ENCODE assay signal across 8 mouse cellular contexts in genomic region chr4:100187563-100188200, GRCm38 (mm10).
A peak's percentile ranks its signal among the peaks of the same experiment; 100 is the strongest.
DNase-seq lines count a peak whose midpoint lies in the region; ATAC-seq and TF ChIP-seq lines count a peak whose summit lies in the region.

No protein-coding gene starts in this region.

- no peak for TF ChIP-seq EP300 in heart, adult 2 months (IDR thresholded peaks at IDR 0.05; ENCODE audit: insufficient read depth, low read depth, low read length)

- H3K27me3 ChIP-seq in heart, adult 2 months (ENCODE audit: control insufficient read depth, insufficient read depth, low read length): no peaks in the 10 kb centered on the region
- no peaks in the 10 kb centered on the region for H3K27me3 ChIP-seq in kidney, adult 2 months (replicated peaks; ENCODE audit: control insufficient read depth, insufficient read depth, low read length)

- peak; percentile 48 to 63 for DNase-seq in heart, adult 2 months
- DNase-seq in heart, adult 11 months: no peak
- DNase-seq in ovary, postnatal 36 days (ENCODE audit: low spot score): peak; percentile 12
- no peak for DNase-seq in ovary, postnatal 14 days (ENCODE audit: low spot score)
- DNase-seq in kidney, adult 2 months: peak; percentile 28
- DNase-seq in layer of hippocampus, adult 2 months (ENCODE audit: low spot score in 2 of 2): no peak
- DNase-seq in layer of hippocampus, postnatal 25 days (ENCODE audit: extremely low spot score in 1 of 2, low spot score in 1 of 2): no peak

- no peak overlapping the region for H3K9ac ChIP-seq in heart, adult 2 months (ENCODE audit: low read depth, low read length)

- no peaks in the 10 kb centered on the region for H3K36me3 ChIP-seq in heart, adult 2 months (ENCODE audit: control insufficient read depth, insufficient read depth, low read length)
- no peaks in the 10 kb centered on the region for H3K36me3 ChIP-seq in kidney, adult 2 months (ENCODE audit: control insufficient read depth, insufficient read depth, low read length)

- peaks cover 1% of the 10 kb centered on the region; the same call in 1 of the 2 replicates for H3K79me2 ChIP-seq in heart, adult 2 months (replicated peaks; ENCODE audit: control insufficient read depth, insufficient read depth, low read length)

- 26% methylated on average over 6 of the region's 6 CpGs for WGBS in heart, adult 2 months
- 47% methylated on average over 6 of the region's 6 CpGs for WGBS in kidney, adult 2 months

- peaks cover 5% of the 10 kb centered on the region for H3K4me1 ChIP-seq in heart, adult 2 months (ENCODE audit: control insufficient read depth, insufficient read depth, low read length)
- H3K4me1 ChIP-seq in kidney, adult 2 months (ENCODE audit: control insufficient read depth, insufficient read depth, low read length): peaks cover 13% of the 10 kb centered on the region

- no peak overlapping the region for H3K4me3 ChIP-seq in heart, adult 2 months
- no peak overlapping the region for H3K4me3 ChIP-seq in kidney, adult 2 months (ENCODE audit: insufficient read depth, low read depth, low read length)
- no peak overlapping the region for H3K4me3 ChIP-seq in layer of hippocampus, adult 2 months

- peak overlapping the region; percentile 45; the same call in 1 of the 2 replicates for H3K27ac ChIP-seq in heart, adult 2 months
- no peak overlapping the region for H3K27ac ChIP-seq in kidney, adult 2 months (ENCODE audit: insufficient read depth, low read depth, low read length)
- H3K27ac ChIP-seq in layer of hippocampus, adult 2 months: no peak overlapping the region

- no peak for TF ChIP-seq CTCF in heart, adult 2 months (IDR thresholded peaks at IDR 0.05)
- no peak for TF ChIP-seq CTCF in kidney, adult 2 months (conservative IDR thresholded peaks at IDR 0.05; ENCODE audit: insufficient read depth, insufficient read length, low read depth, low read length)
- TF ChIP-seq CTCF in layer of hippocampus, adult 2 months (conservative IDR thresholded peaks at IDR 0.05): no peak

- intact Hi-C loops in heart, adult 2 months (cut with DNase I): no loop called here

- no peak for TF ChIP-seq POLR2A in heart, adult 2 months (IDR thresholded peaks at IDR 0.05; ENCODE audit: insufficient read depth, low read depth, low read length)
- TF ChIP-seq POLR2A in kidney, adult 2 months (IDR thresholded peaks at IDR 0.05; ENCODE audit: low read depth, low read length): no peak

- no peak for ATAC-seq in cerebellum, adult (ENCODE audit: insufficient number of reproducible peaks, low FRiP score, low TSS enrichment)

Comparison
In these comparisons a context has a peak if more than half of its experiments do, and no peak if none do; other contexts are left out.
1. DNase-seq: peak in heart, adult 2 months (2 of 2), ovary, postnatal 36 days (single experiment) and kidney, adult 2 months (single experiment); none in heart, adult 11 months (single experiment), ovary, postnatal 14 days (single experiment), layer of hippocampus, adult 2 months (0 of 2) and layer of hippocampus, postnatal 25 days (0 of 2).